Mouse (Mus musculus): ENCODE results near the gene Rbmxl2. TPM values are rescaled to one million over a fixed set of nuclear protein-coding genes. Genes with fewer than 3 reads are reported as not detected.

Rbmxl2 gene
- total RNA-seq (2023), result not detected

DNA sequence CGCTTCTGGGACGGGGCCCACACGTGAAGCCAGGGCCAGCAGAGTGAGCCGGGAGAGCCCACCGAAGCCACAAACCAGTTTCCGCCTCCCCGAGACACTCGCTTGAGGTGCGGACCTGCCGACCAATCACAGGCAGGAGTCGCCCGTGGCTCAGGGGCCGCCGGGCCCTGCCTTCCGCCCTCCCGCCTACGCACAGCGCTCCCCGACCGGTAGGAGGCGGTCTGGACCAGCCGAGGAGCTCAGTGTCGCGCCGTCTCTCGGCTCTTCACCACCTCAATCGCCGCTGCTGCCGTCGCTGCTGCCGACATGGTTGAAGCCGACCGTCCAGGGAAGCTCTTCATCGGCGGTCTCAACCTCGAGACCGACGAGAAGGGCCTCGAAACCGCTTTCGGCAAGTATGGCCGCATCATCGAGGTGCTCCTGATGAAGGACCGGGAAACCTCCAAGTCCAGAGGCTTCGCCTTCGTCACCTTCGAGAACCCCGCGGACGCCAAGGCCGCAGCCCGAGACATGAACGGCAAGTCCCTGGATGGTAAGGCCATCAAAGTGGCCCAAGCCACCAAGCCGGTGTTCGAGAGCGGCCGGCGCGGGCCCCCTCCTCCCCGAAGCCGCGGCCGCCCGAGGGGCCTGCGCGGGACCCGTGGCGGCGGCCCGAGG, at the start of gene Rbmxl2:
Rbmxl2 (plus strand) TSS at position 242 of the 657 bp plus-strand sequence.

DNA sequence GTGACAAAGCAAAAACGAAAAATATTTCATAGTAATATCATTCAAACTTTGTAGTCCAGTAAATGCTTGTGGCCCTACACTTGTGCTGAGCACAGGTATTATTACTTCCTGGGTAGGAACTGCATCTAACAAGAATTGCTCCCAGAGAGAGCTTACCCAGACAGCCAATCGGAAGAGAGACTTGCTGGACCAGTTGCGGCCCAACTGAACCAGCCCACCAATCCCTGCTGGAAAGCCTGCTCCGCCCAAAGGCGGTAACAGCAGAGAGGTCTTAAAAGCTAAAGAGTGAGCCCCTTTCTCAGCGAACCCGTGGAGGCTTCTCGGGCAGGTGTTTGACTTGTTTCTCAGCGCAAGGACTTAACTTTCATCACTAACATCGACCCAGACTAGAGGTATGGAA, 42.6 kb upstream of the Rbmxl2 start, which contains the start of gene Nlrp14:
Nlrp14 (plus strand) TSS at position 301 of the 400 bp plus-strand sequence.

Other genes with a start within 250 kb of the Rbmxl2 start
- not detected for gene Olfr6, start 245.5 kb upstream of the Rbmxl2 start, total RNA-seq (2023)
- gene Olfr711, start 234.0 kb upstream of the Rbmxl2 start, total RNA-seq (2023), result not detected
- gene Olfr2, start 203.4 kb upstream of the Rbmxl2 start, total RNA-seq (2023), result not detected
- gene Olfr713, start 178.3 kb upstream of the Rbmxl2 start, total RNA-seq (2023), result not detected
- not detected for gene Olfr714, start 138.5 kb upstream of the Rbmxl2 start, total RNA-seq (2023)
- not detected for gene Olfr17, start 116.2 kb upstream of the Rbmxl2 start, total RNA-seq (2023)
- gene Olfr715b, start 99.1 kb upstream of the Rbmxl2 start, total RNA-seq (2023), result not detected
- not detected for gene Olfr715, start 78.4 kb upstream of the Rbmxl2 start, total RNA-seq (2023)
- not detected for gene Olfr716, start 71.1 kb upstream of the Rbmxl2 start, total RNA-seq (2023)
- not detected for gene Nlrp14, start 42.5 kb upstream of the Rbmxl2 start, total RNA-seq (2023)
- gene Syt9, start 161.3 kb downstream of the Rbmxl2 start, total RNA-seq (2023), result not detected

All from monocyte, adult 59 days (primary cell).